Mouse (Mus musculus): ENCODE measurements around the gene Zdhhc7.
A peak's percentile ranks its signal among the peaks of the same experiment; 100 is the strongest.

- TF ChIP-seq CTCF (IDR thresholded peaks at IDR 0.05; ENCODE audit: low read depth) (peak; percentile 80), EP300 (IDR thresholded peaks at IDR 0.05; ENCODE audit: low read depth) (no peak)
These were observed 23.2 kb downstream of the Zdhhc7 start for GRCm38 (mm10) chr8:120078080-120078479.

All from heart, postnatal 0 days (tissue).